Mouse (Mus musculus): ENCODE measurements at regions not wholly inside any gene's neighbourhood (a gene's known extent, or its start where the extent isn't known, plus 50 kb on each side); places are given as distances from the start of the nearest gene placed in this dataset.

DNA sequence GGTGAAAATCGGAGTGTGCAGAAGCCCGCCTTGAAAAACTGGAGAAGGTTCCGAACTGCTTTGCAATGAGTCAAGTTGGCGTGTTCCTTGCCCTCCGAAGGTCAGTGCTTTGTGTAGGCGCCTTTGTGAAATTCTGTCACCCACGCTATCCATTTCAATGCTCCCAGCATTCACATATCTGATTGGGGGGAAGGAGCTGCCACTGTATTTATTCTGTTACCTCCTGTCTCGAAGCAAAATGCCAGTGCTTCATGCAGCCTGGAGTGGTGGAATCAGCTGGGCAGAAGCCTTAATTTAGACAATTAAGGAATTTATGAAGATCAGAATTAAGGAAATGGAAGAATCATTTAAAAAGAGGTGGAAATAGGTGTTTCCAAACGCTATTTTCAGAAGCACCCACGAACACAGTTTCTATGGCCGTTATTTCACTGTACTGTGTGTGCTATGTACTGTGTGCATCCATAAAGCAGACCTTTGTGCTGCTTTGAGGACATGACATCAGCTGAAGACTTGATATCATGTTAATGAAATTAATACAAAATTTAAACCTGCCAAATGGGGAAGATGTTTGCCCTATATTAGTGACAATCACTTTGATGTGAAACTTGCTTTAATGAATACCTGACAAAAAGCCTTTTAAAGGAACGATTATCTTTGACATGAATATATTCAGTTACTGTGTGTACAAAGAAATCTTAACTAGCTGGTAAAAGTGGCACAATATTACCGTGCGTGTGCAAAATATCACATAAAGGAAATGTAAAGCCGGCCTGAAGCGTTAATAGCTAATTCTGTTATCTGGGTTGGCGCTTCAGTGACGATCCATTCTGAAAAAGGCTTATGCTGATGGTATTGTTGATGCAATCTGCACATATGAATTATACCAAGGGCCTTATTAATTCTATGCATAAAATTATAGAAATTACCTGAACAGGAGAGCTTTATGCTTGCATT is 72.9 kb upstream of the Gls start:
- DNase-seq (ENCODE audit: low spot score), result no peak

GRCm38 (mm10) chr1:52302557-52302956 is 69.5 kb upstream of the Gls start:
- peak; percentile 32 for DNase-seq (ENCODE audit: low spot score)

DNA sequence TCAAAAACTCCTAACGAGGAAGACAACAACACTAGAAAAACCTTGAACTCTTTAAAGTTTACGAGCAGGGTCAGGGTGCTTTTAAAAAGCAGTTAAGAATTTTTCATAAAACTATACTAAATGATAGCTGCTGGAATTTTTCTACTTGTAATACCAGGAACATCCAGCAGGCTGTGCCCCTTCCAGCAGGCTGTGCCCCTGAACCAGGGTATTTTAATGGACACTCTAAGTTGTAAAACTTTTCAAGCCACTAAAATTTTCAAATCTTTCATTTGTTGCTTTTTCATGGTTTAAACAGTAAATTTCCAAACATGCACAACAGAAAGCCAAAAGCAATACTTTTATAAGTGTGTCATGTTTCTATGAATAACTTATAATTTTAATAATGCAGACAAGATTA is 68.2 kb upstream of the Gls start:
- DNase-seq (ENCODE audit: low spot score), result peak; percentile 32

DNA sequence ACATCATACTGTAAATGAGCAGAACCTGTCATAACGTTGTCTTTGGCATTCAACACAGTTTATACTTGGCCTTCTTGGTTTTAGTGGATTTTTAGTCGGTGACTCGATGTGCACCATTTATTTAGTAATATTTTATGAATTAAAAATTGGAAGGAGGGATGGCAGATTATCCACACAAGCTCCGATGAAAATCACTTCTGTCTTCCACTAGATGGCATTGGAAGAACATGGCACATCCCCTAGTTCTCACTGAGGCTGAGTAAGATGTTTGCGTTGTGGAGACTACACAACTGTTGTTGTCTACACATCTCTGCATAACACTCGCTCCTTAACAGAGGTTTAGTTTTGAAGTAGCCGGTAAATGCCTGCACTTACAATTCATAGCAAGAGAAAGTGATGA is 66.5 kb upstream of the Gls start:
- no peak for DNase-seq (ENCODE audit: low spot score)

- no peak for DNase-seq (ENCODE audit: low spot score)
These were observed 65.3 kb upstream of the Gls start for GRCm38 (mm10) chr1:52298336-52298735.

DNA sequence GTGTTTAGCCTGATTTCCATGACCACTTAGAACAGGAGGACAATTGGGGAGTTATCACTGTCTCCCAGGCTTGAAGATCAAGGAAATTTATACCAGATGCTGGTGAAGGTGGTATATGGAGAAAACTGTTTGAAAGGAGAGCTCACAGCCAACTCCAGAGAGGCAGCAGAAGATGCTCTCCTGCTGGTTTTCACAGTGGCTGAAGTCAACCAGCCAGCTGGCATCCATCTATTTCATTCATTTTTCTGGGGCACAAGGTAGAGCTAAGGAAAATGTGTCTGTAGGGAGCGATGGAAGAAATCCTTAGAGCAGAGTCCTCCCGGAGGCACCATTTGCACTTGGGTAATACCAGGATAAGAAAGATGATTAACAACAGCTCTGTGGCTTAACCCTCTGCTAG is 63.1 kb upstream of the Gls start:
- no peak for DNase-seq (ENCODE audit: low spot score)

DNA sequence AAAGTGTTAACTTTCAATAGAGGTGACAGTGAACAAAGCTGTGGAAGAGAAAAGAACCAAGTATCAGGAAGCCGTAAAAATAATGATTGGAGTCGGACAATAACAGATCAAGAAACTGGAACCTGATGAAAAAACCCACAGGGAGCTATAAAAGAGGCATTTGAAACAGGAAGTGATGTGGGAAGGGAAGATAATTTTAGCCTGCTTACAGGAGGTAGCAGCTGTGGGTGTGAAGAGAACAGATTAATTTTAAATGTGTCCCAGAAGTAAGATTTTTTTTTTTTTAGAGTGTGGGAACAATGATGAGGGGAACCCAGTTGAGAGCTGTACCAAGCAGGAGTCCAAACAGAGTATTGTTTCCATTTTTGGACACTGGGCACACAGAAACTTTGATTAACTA is 61.5 kb upstream of the Gls start:
- no peak for DNase-seq (ENCODE audit: low spot score)

DNA sequence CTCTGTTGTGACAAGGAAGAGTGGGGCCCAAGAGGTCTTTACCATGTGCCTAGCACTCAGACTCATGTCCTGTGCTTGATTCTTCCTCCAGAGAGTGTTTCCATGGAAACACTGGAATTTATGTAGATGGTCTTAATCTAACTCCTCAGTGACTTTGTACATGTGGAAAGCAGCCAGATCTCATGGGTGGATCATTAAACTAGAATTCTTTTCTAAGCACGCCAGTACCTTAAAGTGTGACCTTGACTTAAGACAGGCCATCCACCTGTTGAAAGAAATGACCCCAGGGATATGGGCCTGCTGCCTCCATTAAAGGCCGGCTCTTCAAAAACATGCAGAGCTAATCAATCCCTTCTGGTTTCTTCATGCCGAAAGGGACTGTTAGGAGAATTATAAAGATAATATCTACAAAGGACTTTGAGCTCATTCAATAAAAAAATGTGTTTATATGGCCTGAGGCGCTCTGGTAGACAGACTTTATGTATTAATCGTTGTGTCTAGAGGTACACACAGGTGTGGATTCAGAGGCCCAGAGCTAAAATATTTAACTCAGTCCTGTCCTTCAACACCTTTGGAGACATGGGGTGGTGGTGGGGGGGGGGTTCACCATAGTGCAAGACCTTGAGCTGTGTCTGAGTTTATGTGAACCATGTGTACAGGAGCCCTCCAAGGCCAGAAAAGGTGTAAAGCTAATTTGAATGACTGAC is 60.5 kb upstream of the Gls start:
- DNase-seq (ENCODE audit: low spot score), result no peak
